Mouse (Mus musculus) midbrain, embryonic 12.5 days (tissue): ENCODE data around the gene Tom1l2. TPM values are rescaled to one million over a fixed set of nuclear protein-coding genes. Genes with fewer than 3 reads are reported as not detected.

Experiments
- ATAC-seq: fragments of 200-750 bp; cut with Nextera tagmentation; 2 replicates; pipeline ENCODE4 v1.8.0; 2017; ENCODE audit warnings: low read depth, moderate TSS enrichment, moderate library complexity; ENCODE audit not compliant: low FRiP score
- H3K27ac ChIP-seq: fragments of 300-500 bp; sonication (generic); replicated peaks from 2 replicates; pipeline ENCODE4 v1.5.1; 2016; ENCODE audit warnings: mild to moderate bottlenecking
- H3K27me3 ChIP-seq: fragments of 300-500 bp; sonication (generic); 2 replicates; pipeline ENCODE4 v1.6.1; 2016; ENCODE audit warnings: mild to moderate bottlenecking
- H3K36me3 ChIP-seq: fragments of 300-500 bp; sonication (generic); 2 replicates; pipeline ENCODE4 v1.6.1; 2016
- H3K4me1 ChIP-seq: fragments of 300-500 bp; sonication (generic); 2 replicates; pipeline ENCODE4 v1.6.1; 2016
- H3K4me2 ChIP-seq: fragments of 300-500 bp; sonication (generic); replicated peaks from 2 replicates; pipeline ENCODE4 v1.6.1; 2016; ENCODE audit warnings: mild to moderate bottlenecking, moderate library complexity
- H3K4me3 ChIP-seq: fragments of 300-500 bp; sonication (generic); 2 replicates; pipeline ENCODE4 v1.5.1; 2016; ENCODE audit warnings: mild to moderate bottlenecking
- H3K9ac ChIP-seq: fragments of 300-500 bp; sonication (generic); replicated peaks from 2 replicates; pipeline ENCODE4 v1.6.1; 2016; ENCODE audit warnings: mild to moderate bottlenecking, moderate library complexity
- H3K9me3 ChIP-seq: fragments of 300-500 bp; sonication (generic); 2 replicates; pipeline ENCODE4 v1.6.1; 2016; ENCODE audit warnings: mild to moderate bottlenecking
- WGBS: fragments of 180-500 bp; shearing (Covaris S2); methylation state at CpG from one replicate; pipeline ENCODE4 v1.1.7; 2016; 5-methylcytosine and 5-hydroxymethylcytosine counted together
- polyA plus RNA-seq: library from polyadenylated mRNA; unstranded; fragments of >200 nt; fragmentation: Nextera tagmentation; extraction: Ambion mirVana; gene quantifications from 2 replicates; pipeline ENCODE4 v1.2.1, GENCODE M21; 2016

Gene Tom1l2
- polyA plus RNA-seq, 1 experiment from 2014 or later: 33.3 TPM

DNA sequence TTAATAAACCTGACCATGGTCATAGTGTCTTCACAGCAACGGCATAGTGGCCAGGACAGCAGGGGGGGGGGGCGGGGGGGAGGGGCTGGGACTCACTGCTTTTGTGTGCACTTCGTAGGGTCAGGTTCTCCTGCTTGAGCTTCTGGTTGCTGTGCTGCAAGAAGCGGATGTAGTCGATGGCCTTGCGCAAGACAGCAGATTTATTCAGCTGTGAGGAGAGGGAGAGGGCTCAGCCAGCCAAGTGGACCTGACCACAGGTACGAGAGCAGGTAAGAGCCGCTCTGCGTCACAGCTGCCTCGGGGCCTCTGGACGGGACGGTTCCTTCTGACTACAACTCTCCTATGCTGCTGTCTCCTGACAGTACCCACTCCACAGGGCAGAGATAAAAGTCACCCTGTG is 147.7 kb downstream of the Tom1l2 start:
- Histone ChIP-seq H3K27ac (no peak overlapping the region), H3K27me3 (no peaks in the 10 kb centered on the region), H3K9me3 (no peaks in the 10 kb centered on the region), H3K36me3 (peaks cover 74% of the 10 kb centered on the region), H3K4me3 (no peak overlapping the region), H3K9ac (no peak overlapping the region), H3K4me2 (no peak overlapping the region), H3K4me1 (peaks cover 46% of the 10 kb centered on the region)
- ATAC-seq: no peak
- WGBS: 85% methylated on average over 11 of the region's 12 CpGs

- no peak overlapping the region for H3K4me3 ChIP-seq
- ATAC-seq: no peak
- peak overlapping the region; percentile 42; the same call in 1 of the 2 replicates for H3K27ac ChIP-seq
- H3K36me3 ChIP-seq: peaks cover 82% of the 10 kb centered on the region
- no peaks in the 10 kb centered on the region for H3K27me3 ChIP-seq
- no peaks in the 10 kb centered on the region for H3K9me3 ChIP-seq
- H3K4me1 ChIP-seq: peaks cover 29% of the 10 kb centered on the region
- no peak overlapping the region for H3K4me2 ChIP-seq
- 94% methylated on average over 26 of the region's 26 CpGs for WGBS
- peak overlapping the region; percentile 7; the same call in 1 of the 2 replicates for H3K9ac ChIP-seq
Observed at GRCm38 (mm10) chr11:60202710-60203638, 149.7 kb downstream of the Tom1l2 start.

- H3K36me3 ChIP-seq: peaks cover 79% of the 10 kb centered on the region
- H3K27ac ChIP-seq: peak overlapping the region; percentile 86
- no peaks in the 10 kb centered on the region for H3K9me3 ChIP-seq
- H3K4me3 ChIP-seq: no peak overlapping the region
- H3K4me1 ChIP-seq: peaks cover 17% of the 10 kb centered on the region
- no peak for ATAC-seq
- H3K9ac ChIP-seq: 0 out of 2 replicates have a peak overlapping the region, but pooled peaks have one; percentile 11
- no peak overlapping the region for H3K4me2 ChIP-seq
- WGBS: 90% methylated on average over 11 of the region's 11 CpGs
- no peaks in the 10 kb centered on the region for H3K27me3 ChIP-seq
Observed at GRCm38 (mm10) chr11:60200384-60200783, 152.3 kb downstream of the Tom1l2 start.

GRCm38 (mm10) chr11:60199702-60200184 is 153.0 kb downstream of the Tom1l2 start:
- H3K9me3 ChIP-seq: 0 out of 2 replicates have a peak, but pooled peaks cover 4% of the 10 kb centered on the region
- no peaks in the 10 kb centered on the region for H3K27me3 ChIP-seq
- no peak overlapping the region for H3K4me3 ChIP-seq
- H3K4me1 ChIP-seq: peaks cover 17% of the 10 kb centered on the region
- H3K4me2 ChIP-seq: peak overlapping the region; percentile 31
- 9% methylated on average over 18 of the region's 18 CpGs for WGBS
- peak; percentile 79 for ATAC-seq
- peaks cover 79% of the 10 kb centered on the region for H3K36me3 ChIP-seq
- H3K27ac ChIP-seq: peak overlapping the region; percentile 86
- H3K9ac ChIP-seq: peak overlapping the region; percentile 55; the same call in 1 of the 2 replicates

GRCm38 (mm10) chr11:60198651-60199050 is 154.1 kb downstream of the Tom1l2 start:
- no peak overlapping the region for H3K27ac ChIP-seq
- no peaks in the 10 kb centered on the region for H3K27me3 ChIP-seq
- no peak overlapping the region for H3K4me2 ChIP-seq
- H3K36me3 ChIP-seq: peaks cover 79% of the 10 kb centered on the region
- H3K4me1 ChIP-seq: peaks cover 17% of the 10 kb centered on the region
- 94% methylated on average over 12 of the region's 12 CpGs for WGBS
- 0 out of 2 replicates have a peak, but pooled peaks cover 11% of the 10 kb centered on the region for H3K9me3 ChIP-seq
- ATAC-seq: no peak
- no peak overlapping the region for H3K4me3 ChIP-seq
- H3K9ac ChIP-seq: no peak overlapping the region

DNA sequence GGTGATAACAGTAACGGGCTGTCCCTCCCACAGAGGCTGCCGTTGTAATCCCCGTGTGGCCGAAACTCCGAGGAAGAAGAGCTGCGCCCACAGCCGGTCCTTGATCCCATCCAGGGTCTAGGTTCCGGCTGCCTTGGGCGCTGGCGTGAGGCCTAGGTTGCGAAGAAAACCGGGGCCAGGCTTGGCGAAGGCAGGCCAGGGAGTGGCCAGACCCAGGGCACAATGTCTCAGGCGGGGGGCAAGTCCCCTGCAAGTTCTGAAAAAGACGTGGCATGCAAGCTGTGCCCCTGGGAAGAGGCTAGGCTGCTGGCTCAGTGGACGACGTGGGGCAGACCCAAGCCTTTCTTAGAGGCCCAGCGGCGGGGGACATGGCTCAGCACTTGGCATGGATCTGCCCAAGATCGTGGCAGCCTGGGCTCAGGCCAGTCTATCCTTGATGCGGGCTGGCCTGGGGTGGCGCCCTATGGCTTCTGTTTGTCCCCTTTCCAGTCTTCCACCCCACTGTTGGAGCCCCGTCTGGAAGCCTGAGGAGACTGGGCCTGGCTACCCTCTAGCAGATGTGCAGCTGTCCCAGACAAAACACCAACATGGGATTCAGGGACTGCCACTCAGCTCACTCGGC is 154.6 kb downstream of the Tom1l2 start:
- H3K9ac ChIP-seq: no peak overlapping the region
- H3K9me3 ChIP-seq: 0 out of 2 replicates have a peak, but pooled peaks cover 11% of the 10 kb centered on the region
- H3K4me1 ChIP-seq: peaks cover 13% of the 10 kb centered on the region
- H3K4me3 ChIP-seq: no peak overlapping the region
- H3K27ac ChIP-seq: 0 out of 2 replicates have a peak overlapping the region, but pooled peaks have one; percentile 1
- H3K27me3 ChIP-seq: no peaks in the 10 kb centered on the region
- ATAC-seq: no peak
- WGBS: 86% methylated on average over 24 of the region's 24 CpGs
- H3K4me2 ChIP-seq: no peak overlapping the region
- H3K36me3 ChIP-seq: peaks cover 76% of the 10 kb centered on the region

DNA sequence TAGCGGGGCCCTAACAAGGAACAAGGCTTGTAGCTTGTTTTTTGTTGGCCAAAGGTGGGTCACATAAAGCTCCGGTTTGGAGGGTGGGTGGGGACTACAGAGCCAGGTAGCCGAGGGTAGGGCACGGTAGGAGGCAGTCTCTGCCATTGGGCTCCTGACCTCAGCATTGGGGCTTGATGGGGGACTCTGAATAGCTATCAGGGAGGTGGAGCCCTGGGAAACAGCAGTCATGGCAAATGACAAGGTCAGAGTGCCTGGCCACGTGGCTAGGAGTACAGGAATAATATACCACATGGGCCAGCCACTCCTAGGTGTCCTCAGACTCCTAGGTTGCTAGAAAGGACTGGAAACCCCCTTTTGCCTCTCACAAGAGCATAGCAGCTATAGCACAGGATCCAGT is 156.4 kb downstream of the Tom1l2 start:
- no peak for ATAC-seq
- H3K27me3 ChIP-seq: no peaks in the 10 kb centered on the region
- no peak overlapping the region for H3K9ac ChIP-seq
- no peak overlapping the region for H3K27ac ChIP-seq
- H3K36me3 ChIP-seq: peaks cover 75% of the 10 kb centered on the region
- H3K4me1 ChIP-seq: peaks cover 8% of the 10 kb centered on the region
- 84% methylated on average over 5 of the region's 5 CpGs for WGBS
- H3K4me3 ChIP-seq: no peak overlapping the region
- no peak overlapping the region for H3K4me2 ChIP-seq
- 0 out of 2 replicates have a peak, but pooled peaks cover 11% of the 10 kb centered on the region for H3K9me3 ChIP-seq

DNA sequence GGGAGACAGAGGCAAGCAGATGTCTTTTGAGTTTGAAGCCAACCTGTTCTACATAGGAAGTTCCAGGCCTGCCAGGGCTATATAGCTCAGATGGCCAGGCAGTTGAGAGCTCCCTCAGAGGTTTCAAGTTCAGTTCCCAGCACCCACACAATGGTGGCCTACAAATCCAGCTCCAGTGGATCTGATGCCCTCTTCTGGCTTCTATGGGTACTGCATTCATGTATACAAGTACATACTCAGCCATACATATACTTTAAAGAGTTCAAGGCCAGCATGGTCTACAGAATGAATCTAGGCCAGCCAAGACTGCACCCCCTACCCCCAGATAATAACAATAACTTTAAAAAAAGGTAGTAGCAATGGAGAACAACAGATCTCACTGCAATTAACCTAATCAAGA is 157.6 kb downstream of the Tom1l2 start:
- Histone ChIP-seq H3K27ac (no peak overlapping the region), H3K4me3 (no peak overlapping the region), H3K4me1 (peaks cover 4% of the 10 kb centered on the region), H3K9me3 (0 out of 2 replicates have a peak, but pooled peaks cover 11% of the 10 kb centered on the region), H3K36me3 (peaks cover 75% of the 10 kb centered on the region), H3K9ac (no peak overlapping the region), H3K4me2 (no peak overlapping the region), H3K27me3 (no peaks in the 10 kb centered on the region)
- ATAC-seq: no peak

DNA sequence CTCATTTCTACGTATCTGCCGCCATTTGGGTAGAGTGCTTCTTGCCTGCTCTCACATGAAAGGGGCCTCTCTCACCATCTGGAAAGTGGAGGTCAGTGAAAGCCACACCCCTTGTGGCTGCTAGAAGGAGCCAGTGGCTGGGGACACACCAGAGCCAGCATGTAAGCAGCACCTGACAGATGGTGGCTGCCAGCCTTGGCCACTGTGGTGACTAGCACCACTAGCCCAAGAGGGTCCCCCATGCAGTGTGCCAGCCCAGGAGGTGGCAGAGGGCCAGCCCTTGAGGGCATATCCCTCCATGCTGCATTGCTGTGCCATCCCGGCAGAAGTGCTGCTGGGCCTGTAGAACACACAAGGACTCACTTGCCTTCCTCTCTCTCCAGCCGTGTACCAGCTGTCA is 159.1 kb downstream of the Tom1l2 start:
- peaks cover 88% of the 10 kb centered on the region for H3K36me3 ChIP-seq

DNA sequence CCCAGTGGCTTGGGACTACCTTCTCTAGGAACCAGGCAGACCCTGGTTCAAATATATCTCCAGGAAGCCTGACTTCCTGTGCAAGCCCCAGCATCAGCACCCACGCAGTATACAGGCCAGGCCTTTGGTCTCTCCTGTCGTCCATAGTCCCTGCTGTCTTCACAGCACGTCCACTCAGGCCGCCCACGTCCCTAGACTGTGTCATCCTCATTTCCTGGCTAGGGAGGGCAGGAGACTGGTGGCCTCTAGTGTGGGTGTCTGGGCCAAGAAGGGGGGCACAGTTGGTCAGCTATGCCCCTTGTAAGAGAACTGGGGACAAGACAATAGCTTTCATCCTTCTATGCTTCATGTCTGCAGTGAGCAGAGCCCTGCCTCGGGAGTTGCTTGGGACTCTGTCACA is 160.2 kb downstream of the Tom1l2 start:
- ATAC-seq: no peak
- WGBS: 87% methylated on average over 6 of the region's 6 CpGs
- Histone ChIP-seq H3K9ac (no peak overlapping the region), H3K27ac (peak overlapping the region; percentile 12; the same call in 1 of the 2 replicates), H3K4me1 (no peaks in the 10 kb centered on the region), H3K27me3 (no peaks in the 10 kb centered on the region), H3K4me2 (no peak overlapping the region), H3K36me3 (peaks cover 88% of the 10 kb centered on the region), H3K4me3 (no peak overlapping the region), H3K9me3 (0 out of 2 replicates have a peak, but pooled peaks cover 11% of the 10 kb centered on the region)

More for the DNA sequence above, 159.1 kb downstream of the Tom1l2 start:
- Histone ChIP-seq H3K4me1 (no peaks in the 10 kb centered on the region), H3K4me2 (no peak overlapping the region), H3K9ac (no peak overlapping the region), H3K4me3 (no peak overlapping the region), H3K27ac (no peak overlapping the region; the same call in 1 of the 2 replicates), H3K27me3 (no peaks in the 10 kb centered on the region), H3K9me3 (0 out of 2 replicates have a peak, but pooled peaks cover 11% of the 10 kb centered on the region)
- WGBS: 81% methylated on average over 4 of the region's 4 CpGs
- 0 out of 2 replicates have a peak, but pooled peaks have one; percentile 36 for ATAC-seq

- Histone ChIP-seq H3K4me1 (peaks cover 10% of the 10 kb centered on the region), H3K4me3 (no peak overlapping the region), H3K36me3 (peaks cover 96% of the 10 kb centered on the region), H3K27me3 (no peaks in the 10 kb centered on the region), H3K4me2 (no peak overlapping the region), H3K9me3 (0 out of 2 replicates have a peak, but pooled peaks cover 11% of the 10 kb centered on the region), H3K9ac (no peak overlapping the region), H3K27ac (no peak overlapping the region)
- 91% methylated on average over 17 of the region's 17 CpGs for WGBS
- ATAC-seq: no peak
Observed at GRCm38 (mm10) chr11:60190055-60190641, 162.6 kb downstream of the Tom1l2 start.
